Mouse (Mus musculus): ENCODE data around the gene Fam166a. TPM values are rescaled to one million over a fixed set of nuclear protein-coding genes. Genes with fewer than 3 reads are reported as not detected.
A peak's percentile ranks its signal among the peaks of the same experiment; 100 is the strongest.

Fam166a gene
- polyA plus RNA-seq, 1 experiment = 0.11 TPM

DNA sequence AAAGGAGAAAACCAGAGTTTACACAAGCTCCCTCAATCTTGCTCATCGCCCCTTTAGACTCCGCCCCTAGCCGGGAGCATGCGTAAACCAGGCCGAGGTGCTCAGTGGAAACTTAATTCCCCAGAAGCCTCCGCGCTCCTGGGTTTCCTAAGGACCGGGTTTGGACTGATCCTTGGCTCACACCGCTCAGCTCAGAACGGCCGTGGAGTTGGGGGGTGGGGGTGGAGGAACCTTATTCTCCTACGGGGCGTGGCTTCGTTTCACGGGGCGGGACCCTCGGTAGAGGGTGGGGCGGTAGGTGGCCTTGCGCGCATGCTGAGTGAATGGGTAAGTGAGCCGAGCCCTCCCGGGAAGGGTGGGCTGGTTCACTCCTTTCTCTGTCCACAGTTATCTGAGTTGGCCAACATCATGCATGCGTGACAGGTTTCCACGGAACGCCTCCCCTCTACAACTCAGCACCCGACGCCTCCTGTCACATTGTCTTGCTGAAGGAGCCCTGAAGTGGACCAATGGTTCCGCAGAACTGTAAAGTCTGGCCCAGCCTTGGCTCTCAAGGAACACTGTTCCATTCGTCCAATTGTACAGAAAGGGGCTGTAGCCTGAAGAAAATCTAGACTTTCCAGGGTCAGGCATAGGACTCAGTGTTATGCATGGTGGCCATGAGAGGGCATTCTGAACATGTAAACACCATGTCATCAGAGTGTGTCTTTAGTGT, 22.3 kb downstream of the Fam166a start:
- Histone ChIP-seq H3K27me3 (ENCODE audit: control insufficient read depth, insufficient read depth, low read length) (no peaks in the 10 kb centered on the region), H3K4me1 (ENCODE audit: control insufficient read depth, insufficient read depth, low read length) (peaks cover 36% of the 10 kb centered on the region), H3K4me3 (replicated peaks; ENCODE audit: insufficient read depth, low read depth, low read length) (peak overlapping the region; percentile 77), H3K27ac (ENCODE audit: insufficient read depth, low read length) (peak overlapping the region; percentile 80; the same call in 1 of the 2 replicates)
- TF ChIP-seq POLR2A (IDR thresholded peaks at IDR 0.05; ENCODE audit: borderline replicate concordance, insufficient read depth, low read length) (peak; percentile 44; the same call in 1 of the 2 replicates), CTCF (IDR thresholded peaks at IDR 0.05; ENCODE audit: borderline replicate concordance, insufficient read depth, low read depth, low read length) (no peak)
- DNase-seq = peak; percentile 71 to 81
- WGBS = 1% methylated on average over 29 of the region's 29 CpGs

DNA sequence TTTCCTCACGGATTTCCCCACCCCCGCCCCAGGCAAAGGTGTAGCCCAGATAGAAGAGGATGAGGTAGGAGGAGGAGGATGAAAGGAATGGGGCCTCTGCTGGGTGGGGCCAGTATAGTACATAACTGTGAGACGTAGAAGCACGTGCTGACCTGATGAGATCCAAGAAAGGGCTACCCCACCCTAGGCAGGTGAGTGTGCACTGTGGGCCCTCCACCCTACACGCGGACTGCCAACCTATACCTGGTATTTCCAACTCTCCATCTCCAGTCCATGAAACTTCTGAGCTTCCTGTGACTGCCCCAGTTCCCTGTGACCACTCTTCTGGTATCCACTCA, 22.9 kb downstream of the Fam166a start:
- H3K27me3 ChIP-seq (ENCODE audit: control insufficient read depth, insufficient read depth, low read length) = no peaks in the 10 kb centered on the region
- WGBS = 8% methylated on average over 6 of the region's 6 CpGs
- H3K27ac ChIP-seq (ENCODE audit: insufficient read depth, low read length) = peak overlapping the region; percentile 80
- no peak for TF ChIP-seq POLR2A (IDR thresholded peaks at IDR 0.05; ENCODE audit: borderline replicate concordance, insufficient read depth, low read length)
- TF ChIP-seq CTCF (IDR thresholded peaks at IDR 0.05; ENCODE audit: borderline replicate concordance, insufficient read depth, low read depth, low read length) = no peak
- peak overlapping the region; percentile 77 for H3K4me3 ChIP-seq (replicated peaks; ENCODE audit: insufficient read depth, low read depth, low read length)
- DNase-seq = no peak
- H3K4me1 ChIP-seq (ENCODE audit: control insufficient read depth, insufficient read depth, low read length) = peaks cover 42% of the 10 kb centered on the region

DNA sequence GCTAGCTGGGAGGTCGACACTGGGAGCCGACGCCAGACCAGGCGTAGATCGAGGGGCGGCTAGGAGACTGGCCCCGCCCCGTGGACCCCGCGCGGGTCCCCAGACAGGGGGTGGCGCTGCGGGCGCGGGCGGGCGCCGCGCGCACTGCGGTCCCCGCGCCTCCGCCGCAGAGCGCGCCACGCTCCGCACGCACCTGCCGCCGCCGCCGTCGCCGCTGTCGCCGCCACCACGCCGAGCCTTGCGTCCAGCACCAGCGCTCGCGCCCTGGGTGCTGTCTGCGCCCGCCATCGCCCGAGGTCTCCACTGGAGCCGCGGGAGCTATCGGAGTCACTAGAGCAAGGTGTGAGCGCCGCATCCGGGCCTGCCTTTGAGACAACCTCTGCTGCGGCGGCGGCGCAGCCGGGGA, 23.6 kb downstream of the Fam166a start, which contains the start of the genes Rnf208 and Cysrt1:
Gene Rnf208, plus strand, starts transcription at position 155 of the 406 bp plus-strand sequence.
Gene Cysrt1, minus strand, starts transcription at position 352 of the 406 bp plus-strand sequence.
- no peak for TF ChIP-seq CTCF (IDR thresholded peaks at IDR 0.05; ENCODE audit: borderline replicate concordance, insufficient read depth, low read depth, low read length)
- peak; percentile 52 for TF ChIP-seq POLR2A (IDR thresholded peaks at IDR 0.05; ENCODE audit: borderline replicate concordance, insufficient read depth, low read length)
- DNase-seq = peak; percentile 57 to 70
- under 1% methylated on average over 59 of the region's 59 CpGs for WGBS

DNA sequence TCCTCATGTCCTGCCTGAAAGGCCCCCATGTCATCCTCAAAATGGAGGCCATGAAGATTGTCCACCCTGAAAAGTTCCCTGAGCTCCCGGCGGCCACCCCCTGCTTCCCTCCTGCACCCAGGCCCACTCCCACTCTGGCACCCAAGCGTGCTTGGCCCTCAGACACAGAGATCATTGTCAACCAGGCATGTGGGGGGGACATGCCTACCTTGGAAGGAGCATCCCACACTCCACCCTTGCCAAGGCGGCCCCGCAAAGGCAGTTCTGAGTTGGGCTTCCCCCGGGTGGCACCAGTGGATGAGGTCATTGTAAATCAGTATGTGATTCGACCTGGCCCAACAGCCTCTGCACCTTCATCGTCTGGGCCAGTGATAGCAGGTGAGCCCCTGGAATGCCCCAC, 24.8 kb downstream of the Fam166a start:
- TF ChIP-seq CTCF (IDR thresholded peaks at IDR 0.05; ENCODE audit: borderline replicate concordance, insufficient read depth, low read depth, low read length) (no peak), POLR2A (IDR thresholded peaks at IDR 0.05; ENCODE audit: borderline replicate concordance, insufficient read depth, low read length) (no peak)
- DNase-seq = no peak
- Histone ChIP-seq H3K4me3 (replicated peaks; ENCODE audit: insufficient read depth, low read depth, low read length) (peak overlapping the region; percentile 77), H3K27me3 (ENCODE audit: control insufficient read depth, insufficient read depth, low read length) (no peaks in the 10 kb centered on the region), H3K27ac (ENCODE audit: insufficient read depth, low read length) (peak overlapping the region; percentile 24), H3K4me1 (ENCODE audit: control insufficient read depth, insufficient read depth, low read length) (peaks cover 49% of the 10 kb centered on the region)
- WGBS = 47% methylated on average over 8 of the region's 8 CpGs

More for the DNA sequence above, 23.6 kb downstream of the Fam166a start, which contains the start of the genes Rnf208 and Cysrt1:
- Histone ChIP-seq H3K27ac (ENCODE audit: insufficient read depth, low read length) (peak within 1 kb of the TSS; percentile 80), H3K4me1 (ENCODE audit: control insufficient read depth, insufficient read depth, low read length) (peaks cover 48% of the 10 kb centered on the region), H3K27me3 (ENCODE audit: control insufficient read depth, insufficient read depth, low read length) (no peaks in the 10 kb centered on the region), H3K4me3 (replicated peaks; ENCODE audit: insufficient read depth, low read depth, low read length) (peak within 1 kb of the TSS; percentile 77)

DNA sequence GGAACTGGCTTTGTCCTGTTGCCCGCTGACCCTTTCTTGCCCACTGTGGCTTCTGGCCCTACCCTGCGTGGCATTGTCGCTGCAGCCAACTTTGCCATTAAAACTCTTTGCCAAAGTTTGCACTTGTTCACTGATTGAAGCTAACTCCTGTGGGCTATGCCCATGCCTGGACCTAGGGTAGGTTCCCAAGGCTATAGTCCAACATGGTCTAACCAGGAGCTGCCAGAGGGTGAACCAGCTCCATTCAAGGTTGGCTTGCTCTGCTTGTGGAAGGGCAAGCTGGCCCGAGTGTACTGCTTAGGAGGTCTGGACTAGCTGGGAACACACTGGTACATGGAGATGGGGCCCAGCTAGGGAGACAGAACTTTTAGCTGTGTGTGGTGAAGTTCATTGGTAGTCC, 25.6 kb downstream of the Fam166a start:
- no peak for DNase-seq
- Histone ChIP-seq H3K27ac (ENCODE audit: insufficient read depth, low read length) (peak overlapping the region; percentile 24; the same call in 1 of the 2 replicates), H3K4me3 (replicated peaks; ENCODE audit: insufficient read depth, low read depth, low read length) (peak overlapping the region; percentile 12), H3K4me1 (ENCODE audit: control insufficient read depth, insufficient read depth, low read length) (peaks cover 49% of the 10 kb centered on the region), H3K27me3 (ENCODE audit: control insufficient read depth, insufficient read depth, low read length) (no peaks in the 10 kb centered on the region)
- TF ChIP-seq POLR2A (IDR thresholded peaks at IDR 0.05; ENCODE audit: borderline replicate concordance, insufficient read depth, low read length) (no peak), CTCF (IDR thresholded peaks at IDR 0.05; ENCODE audit: borderline replicate concordance, insufficient read depth, low read depth, low read length) (no peak)
- WGBS = 73% methylated on average over 4 of the region's 4 CpGs

DNA sequence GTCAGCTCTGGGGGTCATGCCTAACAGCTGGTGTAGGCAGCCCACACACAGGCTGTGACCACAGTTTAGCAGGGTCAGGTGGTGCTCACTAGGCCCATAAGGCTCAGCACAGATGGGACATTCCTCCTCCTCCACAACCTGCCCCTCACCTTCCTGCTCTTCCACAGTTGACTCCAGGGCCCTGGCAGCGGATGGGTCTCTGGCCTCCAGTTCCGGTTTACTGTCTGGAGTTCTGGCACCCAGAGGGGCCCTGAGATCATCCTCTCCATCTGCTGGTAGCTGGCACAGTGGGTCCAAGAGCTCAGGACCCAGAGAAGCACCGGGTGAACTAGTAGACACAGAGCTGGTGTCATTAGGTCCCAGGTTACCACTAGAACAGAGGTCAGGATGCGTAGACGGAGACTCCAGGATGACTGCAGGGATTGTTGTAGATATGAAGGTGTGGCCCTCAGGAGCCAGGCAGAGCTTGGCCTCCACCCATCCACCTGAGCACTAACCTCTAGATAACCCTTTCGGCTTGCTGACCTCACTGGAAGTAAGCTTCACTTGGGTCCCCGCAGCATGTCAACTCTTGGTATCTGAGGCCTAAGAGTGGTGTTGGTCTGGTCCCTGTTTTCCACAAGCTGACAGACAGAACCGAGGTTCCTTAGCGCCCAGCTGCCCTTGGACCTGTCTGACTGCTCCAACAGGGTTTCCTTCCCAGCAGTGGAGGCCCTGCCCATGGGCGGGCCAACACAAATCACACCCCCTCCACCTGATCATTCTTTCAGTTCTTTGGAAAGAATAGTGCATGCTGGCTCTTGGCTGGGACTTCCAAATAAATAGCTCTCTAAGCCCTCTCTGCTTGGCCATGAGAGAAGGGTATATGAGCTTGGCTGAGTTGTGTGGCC, 27.9 kb downstream of the Fam166a start, which contains the start of gene AL732309.1:
Gene AL732309.1, minus strand, starts transcription at position 681 of the 890 bp plus-strand sequence.
- H3K27ac ChIP-seq (ENCODE audit: insufficient read depth, low read length) = peak within 1 kb of the TSS; percentile 62
- DNase-seq = peak; percentile 45 to 65
- no peak within 1 kb of the TSS for H3K4me3 ChIP-seq (replicated peaks; ENCODE audit: insufficient read depth, low read depth, low read length)
- TF ChIP-seq CTCF (IDR thresholded peaks at IDR 0.05; ENCODE audit: borderline replicate concordance, insufficient read depth, low read depth, low read length) (no peak), POLR2A (IDR thresholded peaks at IDR 0.05; ENCODE audit: borderline replicate concordance, insufficient read depth, low read length) (no peak)
- no peaks in the 10 kb centered on the region for H3K27me3 ChIP-seq (ENCODE audit: control insufficient read depth, insufficient read depth, low read length)
- WGBS = 48% methylated on average over 10 of the region's 10 CpGs
- H3K4me1 ChIP-seq (ENCODE audit: control insufficient read depth, insufficient read depth, low read length) = peaks cover 40% of the 10 kb centered on the region

DNA sequence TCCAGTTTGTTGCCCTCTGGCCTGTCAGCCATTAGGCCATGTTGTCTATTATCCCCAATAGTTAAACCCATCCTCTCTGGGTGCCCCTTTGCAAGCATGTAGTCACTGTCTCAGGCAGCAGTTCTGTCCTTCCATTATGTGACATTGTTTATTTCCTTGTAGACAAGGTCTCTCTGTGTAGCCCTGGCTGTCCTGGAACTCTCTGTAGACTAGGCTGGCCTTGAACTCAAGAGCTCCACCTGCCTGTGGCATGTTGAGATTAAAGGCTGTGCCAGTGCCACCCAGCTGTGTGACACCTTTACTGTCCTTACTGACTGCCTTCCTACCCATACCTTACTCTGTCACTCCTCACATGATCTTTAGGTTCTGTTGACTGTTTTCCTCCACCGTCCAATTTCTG, 33.8 kb downstream of the Fam166a start:
- WGBS = 83% methylated on average over 1 of the region's 1 CpGs
- no peak overlapping the region for H3K4me3 ChIP-seq (replicated peaks; ENCODE audit: insufficient read depth, low read depth, low read length)

More for the DNA sequence above, 33.8 kb downstream of the Fam166a start:
- H3K27ac ChIP-seq (ENCODE audit: insufficient read depth, low read length) = no peak overlapping the region
- TF ChIP-seq POLR2A (IDR thresholded peaks at IDR 0.05; ENCODE audit: borderline replicate concordance, insufficient read depth, low read length) (no peak), CTCF (IDR thresholded peaks at IDR 0.05; ENCODE audit: borderline replicate concordance, insufficient read depth, low read depth, low read length) (peak; percentile 45; the same call in 1 of the 2 replicates)
- H3K27me3 ChIP-seq (ENCODE audit: control insufficient read depth, insufficient read depth, low read length) = no peaks in the 10 kb centered on the region
- H3K4me1 ChIP-seq (ENCODE audit: control insufficient read depth, insufficient read depth, low read length) = no peaks in the 10 kb centered on the region; the same call in none of the 2 replicates
- DNase-seq = no peak
